Mouse (Mus musculus) cerebellum, adult 9-11 months (tissue): ENCODE data around the gene Nono.

Experiments used
- DNase-seq: peaks from one replicate; pipeline ENCODE4 v3.0.0; 2022

Gene Nono

DNA sequence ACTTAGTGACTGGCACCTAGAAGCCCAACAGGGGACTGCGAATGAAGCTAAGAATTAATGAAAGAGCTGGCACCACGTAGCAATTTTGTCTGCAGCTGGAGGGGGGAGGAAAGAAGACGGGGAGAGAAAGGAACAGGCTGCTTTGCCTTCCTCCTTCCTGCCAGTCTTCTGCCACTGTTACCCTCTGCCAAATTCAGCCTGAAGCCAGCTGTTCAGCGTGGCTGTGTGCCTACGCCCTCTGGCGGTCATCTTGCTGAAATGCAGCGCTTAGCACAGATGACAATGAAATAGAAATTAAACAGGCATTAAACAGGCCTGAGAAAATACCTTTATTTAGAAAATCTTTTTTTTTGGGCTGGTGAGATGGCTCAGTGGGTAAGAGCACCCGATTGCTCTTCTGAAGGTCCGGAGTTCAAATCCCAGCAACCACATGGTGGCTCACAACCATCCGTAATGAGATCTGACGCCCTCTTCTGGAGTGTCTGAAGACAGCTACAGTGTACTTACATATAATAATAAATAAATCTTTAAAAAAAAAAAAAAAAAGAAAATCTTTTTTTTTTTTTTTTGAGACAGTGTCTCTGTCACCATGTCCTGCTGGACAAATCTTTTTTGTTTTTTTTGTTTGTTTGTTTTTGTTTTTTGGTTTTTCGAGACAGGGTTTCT, 57.5 kb downstream of the Nono start:
- peak; percentile 75 for DNase-seq
